Mouse (Mus musculus): ENCODE measurements around the gene Vwce.

DNA sequence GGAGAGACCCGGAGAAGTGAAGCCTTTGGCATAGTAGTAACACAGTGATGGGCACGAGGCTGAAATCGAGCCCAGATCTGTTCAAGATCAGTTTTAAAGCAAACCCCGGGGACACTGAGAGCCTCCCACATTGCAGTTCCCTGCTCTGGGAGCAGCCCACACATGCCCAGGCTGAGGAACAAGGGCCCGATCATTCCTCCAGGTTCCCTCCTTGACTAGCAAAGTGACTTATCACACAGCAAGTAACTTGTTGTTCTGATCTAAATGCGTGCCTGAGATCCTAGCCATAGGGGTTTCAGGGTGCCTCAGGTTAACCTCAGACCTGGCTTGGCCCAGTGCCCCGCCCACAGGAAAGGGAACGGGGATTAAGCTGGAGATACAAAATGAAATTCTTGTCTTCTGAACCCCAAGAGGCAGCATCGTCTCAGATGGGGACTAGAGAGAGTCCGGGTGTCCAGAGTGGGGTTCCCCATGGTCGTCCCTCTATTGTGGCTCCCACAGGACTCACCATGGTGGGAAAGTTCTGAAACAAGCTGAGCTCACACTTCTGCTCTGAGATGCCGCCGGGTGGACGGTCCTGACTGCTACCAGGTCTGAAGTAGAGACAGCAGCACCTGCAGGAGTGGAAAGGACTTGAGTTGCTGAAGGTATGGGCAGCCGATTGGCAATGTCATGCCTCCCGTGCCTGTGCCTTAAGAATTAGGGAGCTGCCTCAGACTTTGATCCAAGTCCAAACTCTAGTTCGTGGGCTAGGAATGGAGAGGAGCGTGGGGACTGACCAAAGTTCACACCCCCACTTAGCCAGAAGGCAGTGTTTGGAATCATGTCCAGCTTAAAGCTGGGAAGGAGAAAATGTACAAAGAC lies 30.1 kb upstream of the Vwce start:
- no peak for TF ChIP-seq CTCF (IDR thresholded peaks at IDR 0.05; ENCODE audit: extremely low read depth, insufficient read length, insufficient replicate concordance, low read depth, low read length)
- peak; percentile 83 for TF ChIP-seq POLR2A (IDR thresholded peaks at IDR 0.05; ENCODE audit: low read depth, low read length)
